Comparison of ENCODE assay signal across 8 mouse cellular contexts in genomic region chr2:103896160-103896559, GRCm38 (mm10).
DNase-seq lines count a peak whose midpoint lies in the region; ATAC-seq and TF ChIP-seq lines count a peak whose summit lies in the region.
"Had no signal": no experiment of that assay in that cellular context is flagged by ENCODE, and none has a peak within 500 bp of the region (broad histone marks: within the 10 kb centered on the region; RNA-seq: fewer than 3 reads in every experiment).

No protein-coding gene starts in this region.

- peaks cover 84% of the 10 kb centered on the region for H3K4me1 ChIP-seq in G1E (ENCODE audit: insufficient read depth, low read depth, low read length)
- peaks cover 63% of the 10 kb centered on the region for H3K4me1 ChIP-seq in heart, embryonic 10.5 days
- H3K4me1 ChIP-seq in liver, embryonic 14.5 days (replicated peaks; ENCODE audit: control insufficient read depth in 2 of 2, insufficient read depth in 2 of 2, low read length in 1 of 2) = peaks cover 89 to 91% of the 10 kb centered on the region in 2 experiments
- H3K4me1 ChIP-seq in forebrain, embryonic 16.5 days (replicated peaks; ENCODE audit: control insufficient read depth, insufficient read depth, low read length) = peaks cover 3% of the 10 kb centered on the region; the same call in 1 of the 2 replicates

- H3K4me3 ChIP-seq in G1E (ENCODE audit: low read depth, low read length) = peak overlapping the region; percentile 6; the same call in 1 of the 2 replicates
- no peak overlapping the region for H3K4me3 ChIP-seq in heart, embryonic 10.5 days
- H3K4me3 ChIP-seq in liver, embryonic 14.5 days (ENCODE audit: insufficient read depth in 1 of 2, low read depth in 2 of 2, low read length in 2 of 2) = peak overlapping the region in 1 of 2 experiments; percentile 16; a peak in 2 of 4 replicates
- no peak overlapping the region for H3K4me3 ChIP-seq in forebrain, embryonic 16.5 days (replicated peaks; ENCODE audit: low read length)

- WGBS in heart, embryonic 10.5 days = 8% methylated on average over 5 of the region's 5 CpGs
- WGBS in liver, embryonic 14.5 days (ENCODE audit: insufficient replicate concordance) = 8% methylated on average over 5 of the region's 5 CpGs
- 69% methylated on average over 5 of the region's 5 CpGs for WGBS in forebrain, embryonic 16.5 days

- H3K36me3 ChIP-seq in G1E (replicated peaks) = no peaks in the 10 kb centered on the region
- H3K36me3 ChIP-seq in heart, embryonic 10.5 days = no peaks in the 10 kb centered on the region
- peaks cover 3% of the 10 kb centered on the region; the same call in 1 of the 2 replicates for H3K36me3 ChIP-seq in liver, embryonic 14.5 days (replicated peaks; ENCODE audit: control insufficient read depth, insufficient read depth, low read depth)
- H3K36me3 ChIP-seq in forebrain, embryonic 16.5 days (ENCODE audit: control insufficient read depth, insufficient read depth) = no peaks in the 10 kb centered on the region

- H3K9ac ChIP-seq in liver, embryonic 14.5 days (replicated peaks) = peak overlapping the region; percentile 92
- no peak overlapping the region for H3K9ac ChIP-seq in forebrain, embryonic 16.5 days (replicated peaks; ENCODE audit: low read depth, low read length)

- peak overlapping the region; percentile 98 for H3K4me2 ChIP-seq in liver, embryonic 14.5 days (ENCODE audit: low read depth)
- H3K4me2 ChIP-seq in forebrain, embryonic 16.5 days (ENCODE audit: low read length) = no peak overlapping the region
- H3K4me2 ChIP-seq: midbrain, embryonic 11.5 days had no signal

- H3K27me3 ChIP-seq in G1E (ENCODE audit: insufficient read depth, low read length) = no peaks in the 10 kb centered on the region
- H3K27me3 ChIP-seq in heart, embryonic 10.5 days (ENCODE audit: insufficient read depth, poor library complexity, severe bottlenecking) = peaks cover 9% of the 10 kb centered on the region; the same call in 1 of the 2 replicates
- no peaks in the 10 kb centered on the region for H3K27me3 ChIP-seq in liver, embryonic 14.5 days (ENCODE audit: control insufficient read depth, insufficient read depth, low read length)
- no peaks in the 10 kb centered on the region for H3K27me3 ChIP-seq in forebrain, embryonic 16.5 days (replicated peaks; ENCODE audit: control insufficient read depth, insufficient read depth, low read length)

- H3K9me3 ChIP-seq in G1E (replicated peaks) = no peaks in the 10 kb centered on the region
- no peaks in the 10 kb centered on the region for H3K9me3 ChIP-seq in heart, embryonic 10.5 days
- H3K9me3 ChIP-seq in liver, embryonic 14.5 days (ENCODE audit: control insufficient read depth, low read length) = no peaks in the 10 kb centered on the region
- H3K9me3 ChIP-seq in forebrain, embryonic 16.5 days (ENCODE audit: control insufficient read depth, low read length) = no peaks in the 10 kb centered on the region

- TF ChIP-seq EP300 in liver, embryonic 14.5 days (IDR thresholded peaks at IDR 0.05; ENCODE audit: low read depth) = peak; percentile 65

- DNase-seq in G1E (ENCODE audit: low spot score) = no peak
- DNase-seq in adrenal gland, adult 8-10 months = peak; percentile 78
- peak; percentile 94 for DNase-seq in heart, embryonic 10.5 days (ENCODE audit: low spot score)
- DNase-seq in liver, embryonic 14.5 days (ENCODE audit: low read depth in 3 of 3, low spot score in 3 of 3) = peak; percentile 62 to 68 (median 64)
- no peak for DNase-seq in left cerebral cortex, postnatal 14 days (ENCODE audit: low spot score in 2 of 2)

- TF ChIP-seq CTCF in G1E (IDR thresholded peaks at IDR 0.05; ENCODE audit: low read depth, low read length) = no peak
- no peak for TF ChIP-seq CTCF in liver, embryonic 14.5 days (IDR thresholded peaks at IDR 0.05; ENCODE audit: low read depth)

- H3K27ac ChIP-seq in heart, embryonic 10.5 days = peak overlapping the region; percentile 85
- peak overlapping the region; percentile 98 for H3K27ac ChIP-seq in liver, embryonic 14.5 days
- no peak overlapping the region for H3K27ac ChIP-seq in forebrain, embryonic 16.5 days (ENCODE audit: low read length)

- intact Hi-C loops in left cerebral cortex, postnatal 14 days (cut with DNase I) = no loop called here

- ATAC-seq in G1E (ENCODE audit: extremely low read depth, insufficient number of reproducible peaks, low FRiP score, poor library complexity, severe bottlenecking) = peak; percentile 7; the same call in 1 of the 2 replicates
- ATAC-seq in liver, embryonic 14.5 days (ENCODE audit: insufficient read depth) = peak; percentile 34
- no peak for ATAC-seq in forebrain, embryonic 16.5 days
- ATAC-seq in frontal cortex, adult (ENCODE audit: low TSS enrichment) = no peak

Comparison
In these comparisons a context has a peak if more than half of its experiments do, and no peak if none do; other contexts are left out.
1. ATAC-seq: peak in G1E (single experiment) and liver, embryonic 14.5 days (single experiment); none in forebrain, embryonic 16.5 days (single experiment) and frontal cortex, adult (single experiment).
2. DNase-seq: peak in adrenal gland, adult 8-10 months (single experiment), heart, embryonic 10.5 days (single experiment) and liver, embryonic 14.5 days (3 of 3); none in G1E (single experiment) and left cerebral cortex, postnatal 14 days (0 of 2).